Mouse (Mus musculus) CD4-positive, CD25-positive, alpha-beta regulatory T cell, adult 2 months (primary cell): ENCODE data around the gene Dpf3.

Source experiments
- DNase-seq: peaks from one replicate; pipeline ENCODE4 v3.0.0-alpha.2; 2012; ENCODE audit warnings: low read depth, low spot score

The Dpf3 gene

GRCm38 (mm10) chr12:83415207-83415606, 72.3 kb downstream of the Dpf3 start:
- DNase-seq = no peak

GRCm38 (mm10) chr12:83413684-83414083, 73.8 kb downstream of the Dpf3 start:
- no peak for DNase-seq

GRCm38 (mm10) chr12:83411721-83412521, 75.6 kb downstream of the Dpf3 start:
- no peak for DNase-seq

DNA sequence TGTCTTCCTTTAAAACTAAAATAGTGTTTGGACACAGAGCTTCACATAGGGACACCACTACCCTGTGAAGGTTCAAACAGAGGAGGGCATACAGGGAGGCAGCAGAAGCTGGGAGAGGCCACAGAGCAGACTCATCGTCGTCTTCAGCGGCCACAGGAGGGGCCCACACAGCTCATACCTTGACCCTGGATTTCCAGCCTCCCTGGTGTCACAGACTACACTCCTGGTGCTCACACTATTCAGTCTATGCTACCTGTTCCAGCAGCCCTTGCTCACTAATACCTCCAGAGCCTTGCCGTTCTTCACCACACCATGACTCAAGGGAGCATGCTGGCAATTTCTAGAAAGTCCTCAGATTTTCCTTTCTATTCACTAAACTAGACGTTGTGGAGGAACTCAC, 76.5 kb downstream of the Dpf3 start:
- no peak for DNase-seq

- DNase-seq = no peak
These were observed 82.0 kb downstream of the Dpf3 start for GRCm38 (mm10) chr12:83405374-83406125.

GRCm38 (mm10) chr12:83402270-83402669, 85.2 kb downstream of the Dpf3 start:
- DNase-seq = no peak

- no peak for DNase-seq
These were observed 95.5 kb downstream of the Dpf3 start for GRCm38 (mm10) chr12:83392011-83392410.

- no peak for DNase-seq
These were observed 100.0 kb downstream of the Dpf3 start for GRCm38 (mm10) chr12:83387554-83387953.

- DNase-seq = no peak
These were observed 106.4 kb downstream of the Dpf3 start for GRCm38 (mm10) chr12:83381072-83381471.

DNA sequence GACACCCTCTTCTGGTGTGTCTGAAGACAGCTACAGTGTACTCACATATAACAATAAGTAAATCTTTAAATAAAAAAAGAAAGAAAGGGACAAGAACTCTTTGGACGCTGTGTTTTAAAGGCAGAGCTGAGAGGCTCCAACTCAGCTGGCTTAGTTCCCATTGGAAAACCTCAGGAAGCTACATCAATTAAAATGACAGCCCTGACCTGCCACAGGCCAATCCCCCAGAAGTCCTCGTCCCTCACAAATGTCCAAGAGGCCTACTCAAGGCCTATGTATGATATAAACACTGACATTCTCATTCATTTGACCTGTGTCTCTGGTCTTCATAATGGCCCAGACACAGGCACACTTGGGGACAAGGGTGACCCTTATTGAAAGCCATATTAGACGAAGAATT, 107.5 kb downstream of the Dpf3 start:
- no peak for DNase-seq

GRCm38 (mm10) chr12:83375015-83375831, 112.3 kb downstream of the Dpf3 start:
- no peak for DNase-seq

DNA sequence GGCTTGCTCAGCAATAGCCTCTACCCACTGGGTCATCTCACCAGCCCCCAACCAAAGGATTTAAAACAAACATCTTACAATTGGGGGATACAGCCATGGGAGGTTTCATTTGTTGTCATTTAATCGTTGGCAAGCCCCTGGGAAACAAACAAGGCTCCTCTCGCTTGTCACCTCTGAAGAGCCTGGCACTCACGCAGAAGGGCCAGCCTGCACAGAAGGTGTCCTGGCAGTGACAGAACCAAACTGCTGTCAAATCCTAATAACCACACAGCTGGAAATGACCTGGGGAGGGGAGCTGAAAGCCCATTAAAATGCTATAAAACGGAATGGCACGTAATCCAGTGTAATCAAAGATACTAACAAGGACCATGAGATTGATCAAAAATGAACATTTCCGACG, 114.4 kb downstream of the Dpf3 start:
- no peak for DNase-seq

GRCm38 (mm10) chr12:83372290-83372689, 115.2 kb downstream of the Dpf3 start:
- DNase-seq = no peak

GRCm38 (mm10) chr12:83370221-83370620, 117.3 kb downstream of the Dpf3 start:
- DNase-seq = no peak

- DNase-seq = no peak
These were observed 118.1 kb downstream of the Dpf3 start for GRCm38 (mm10) chr12:83369416-83369815.

GRCm38 (mm10) chr12:83367486-83367885, 120.0 kb downstream of the Dpf3 start:
- no peak for DNase-seq

DNA sequence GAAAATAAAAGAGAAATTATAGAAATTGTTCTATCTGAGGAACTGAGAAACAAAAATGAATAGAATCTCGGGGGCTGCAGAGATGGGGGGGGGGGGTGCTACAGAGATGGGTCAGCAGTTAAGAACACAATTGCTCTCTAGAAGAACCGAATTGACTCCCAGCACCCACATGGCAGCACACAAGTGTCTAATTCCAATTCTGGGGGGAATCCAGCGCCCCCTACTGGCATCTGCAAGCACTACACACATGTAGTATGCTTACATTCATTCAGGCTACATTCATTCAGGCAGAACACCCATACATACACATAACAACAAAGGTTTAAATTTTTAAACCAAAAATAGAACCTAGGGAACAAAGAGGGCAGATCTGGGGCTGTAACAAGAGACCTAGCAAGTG, 122.7 kb downstream of the Dpf3 start:
- DNase-seq = no peak

- DNase-seq = no peak
These were observed 125.7 kb downstream of the Dpf3 start for GRCm38 (mm10) chr12:83361801-83362200.

DNA sequence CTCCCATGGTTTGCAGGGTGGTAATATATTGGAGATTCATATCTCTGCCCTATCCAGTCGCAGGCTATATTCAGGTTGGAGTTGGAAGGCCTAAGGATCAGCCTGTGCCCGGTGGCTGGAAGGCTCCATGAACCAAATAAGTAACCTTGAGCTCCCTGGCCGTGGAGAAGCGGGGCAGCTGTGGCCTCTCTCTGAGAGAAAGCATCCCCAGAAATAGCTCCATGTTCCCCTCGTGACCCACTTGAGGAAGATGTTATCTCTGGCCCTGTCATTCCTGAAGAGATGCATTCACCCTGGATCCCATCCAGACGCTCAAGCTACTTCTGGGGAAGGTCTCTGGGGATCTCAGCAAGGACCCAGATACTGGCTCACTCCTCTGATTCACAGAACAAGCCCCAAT, 134.9 kb downstream of the Dpf3 start:
- no peak for DNase-seq

GRCm38 (mm10) chr12:83349736-83350135, 137.8 kb downstream of the Dpf3 start:
- no peak for DNase-seq

DNA sequence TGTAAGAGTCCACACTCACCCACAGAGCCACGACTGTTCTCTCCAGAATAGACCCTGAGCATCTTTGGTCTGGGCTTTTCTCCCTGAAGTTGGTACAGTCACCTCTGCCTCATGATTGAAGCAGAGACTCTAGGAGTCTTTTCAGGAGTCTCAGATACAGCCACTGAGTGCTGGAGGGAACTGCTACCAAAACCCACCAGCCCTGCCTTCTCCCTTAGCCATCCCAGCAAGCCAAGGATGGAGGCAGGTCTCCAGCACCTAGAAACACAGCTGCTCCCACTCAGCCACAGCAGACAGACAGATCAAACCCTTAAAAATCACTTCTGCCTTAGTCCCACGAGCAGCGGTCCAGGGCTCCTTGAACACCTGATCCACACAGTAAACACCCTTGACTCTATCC, 139.3 kb downstream of the Dpf3 start:
- no peak for DNase-seq

- no peak for DNase-seq
These were observed 144.7 kb downstream of the Dpf3 start for GRCm38 (mm10) chr12:83342875-83343185.
